Mouse (Mus musculus): ENCODE measurements at regions not wholly inside any gene's neighbourhood (a gene's known extent, or its start where the extent isn't known, plus 50 kb on each side); places are given as distances from the start of the nearest gene placed in this dataset.

- ATAC-seq (ENCODE audit: insufficient number of reproducible peaks, insufficient read depth, low FRiP score, low TSS enrichment), result no peak
- WGBS, result 86% methylated on average over 6 of the region's 6 CpGs
- H3K9me3 ChIP-seq, result no peaks in the 10 kb centered on the region
Measured at GRCm38 (mm10) chr17:3248875-3249274, 77.5 kb upstream of the Tiam2 start.

GRCm38 (mm10) chr17:3249320-3249719 lies 77.1 kb upstream of the Tiam2 start:
- ATAC-seq (ENCODE audit: insufficient number of reproducible peaks, insufficient read depth, low FRiP score, low TSS enrichment), result no peak
- Histone ChIP-seq H3K4me1 (no peaks in the 10 kb centered on the region), H3K27me3 (no peaks in the 10 kb centered on the region), H3K9ac (no peak overlapping the region), H3K4me2 (replicated peaks) (no peak overlapping the region), H3K36me3 (no peaks in the 10 kb centered on the region), H3K4me3 (no peak overlapping the region), H3K9me3 (no peaks in the 10 kb centered on the region), H3K27ac (no peak overlapping the region)
- WGBS, result 83% methylated on average over 7 of the region's 7 CpGs

More at GRCm38 (mm10) chr17:3248875-3249274, 77.5 kb upstream of the Tiam2 start:
- no peaks in the 10 kb centered on the region for H3K27me3 ChIP-seq
- no peaks in the 10 kb centered on the region for H3K36me3 ChIP-seq
- H3K4me3 ChIP-seq, result no peak overlapping the region
- no peak overlapping the region for H3K4me2 ChIP-seq (replicated peaks)
- no peak overlapping the region for H3K27ac ChIP-seq
- no peak overlapping the region for H3K9ac ChIP-seq
- H3K4me1 ChIP-seq, result no peaks in the 10 kb centered on the region

- WGBS, result 82% methylated on average over 4 of the region's 4 CpGs
- no peak for ATAC-seq (ENCODE audit: insufficient number of reproducible peaks, insufficient read depth, low FRiP score, low TSS enrichment)
- H3K27ac ChIP-seq, result no peak overlapping the region
- H3K36me3 ChIP-seq, result no peaks in the 10 kb centered on the region
- H3K4me1 ChIP-seq, result no peaks in the 10 kb centered on the region
- H3K27me3 ChIP-seq, result no peaks in the 10 kb centered on the region
- no peaks in the 10 kb centered on the region for H3K9me3 ChIP-seq
- no peak overlapping the region for H3K4me2 ChIP-seq (replicated peaks)
- H3K4me3 ChIP-seq, result no peak overlapping the region
- no peak overlapping the region for H3K9ac ChIP-seq
Measured at GRCm38 (mm10) chr17:3251176-3251575, 75.2 kb upstream of the Tiam2 start.

- Histone ChIP-seq H3K9ac (no peak overlapping the region), H3K27ac (no peak overlapping the region), H3K4me3 (no peak overlapping the region), H3K9me3 (no peaks in the 10 kb centered on the region), H3K4me1 (no peaks in the 10 kb centered on the region), H3K4me2 (replicated peaks) (no peak overlapping the region), H3K36me3 (no peaks in the 10 kb centered on the region), H3K27me3 (no peaks in the 10 kb centered on the region)
- 95% methylated on average over 5 of the region's 5 CpGs for WGBS
- no peak for ATAC-seq (ENCODE audit: insufficient number of reproducible peaks, insufficient read depth, low FRiP score, low TSS enrichment)
Measured at GRCm38 (mm10) chr17:3251966-3252365, 74.4 kb upstream of the Tiam2 start.

DNA sequence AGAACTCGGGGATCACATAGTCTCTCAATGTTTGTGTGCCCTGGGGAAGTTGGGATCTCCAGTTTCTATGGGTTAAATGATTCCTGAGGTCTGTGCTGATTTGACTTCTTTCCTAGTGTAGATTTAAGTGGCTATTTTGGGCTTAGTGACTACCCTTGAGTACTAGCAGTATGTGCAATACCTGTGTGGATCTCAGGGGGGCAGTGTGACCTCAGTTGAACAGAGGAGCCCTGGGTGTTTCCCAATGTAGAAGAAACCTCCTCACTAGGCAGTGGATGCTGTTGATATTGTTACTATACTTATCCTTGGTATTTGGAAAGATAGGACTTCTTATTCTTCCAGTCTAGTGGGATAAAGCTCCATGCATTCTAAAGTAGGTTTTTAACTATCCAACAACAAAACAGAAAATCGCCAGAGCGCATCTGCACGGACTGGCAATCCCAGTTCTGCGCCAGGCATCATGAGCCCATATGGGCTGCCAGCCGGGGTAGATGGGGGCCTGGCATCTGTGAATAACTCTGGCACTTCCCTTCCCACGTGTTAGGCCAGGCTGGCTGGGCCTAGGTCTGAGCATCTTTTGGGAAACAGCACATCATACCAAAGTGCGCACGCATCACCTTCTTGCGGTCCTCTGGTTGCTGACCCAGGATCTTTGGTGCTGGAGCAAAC lies 72.7 kb upstream of the Tiam2 start:
- H3K36me3 ChIP-seq, result 0 out of 2 replicates have a peak, but pooled peaks cover 2% of the 10 kb centered on the region
- H3K4me1 ChIP-seq, result no peaks in the 10 kb centered on the region
- H3K27me3 ChIP-seq, result no peaks in the 10 kb centered on the region
- peak overlapping the region; percentile 3; the same call in 1 of the 2 replicates for H3K27ac ChIP-seq
- WGBS, result 89% methylated on average over 10 of the region's 10 CpGs
- no peak overlapping the region for H3K4me2 ChIP-seq (replicated peaks)
- H3K9me3 ChIP-seq, result no peaks in the 10 kb centered on the region
- ATAC-seq (ENCODE audit: insufficient number of reproducible peaks, insufficient read depth, low FRiP score, low TSS enrichment), result no peak
- no peak overlapping the region for H3K4me3 ChIP-seq
- no peak overlapping the region for H3K9ac ChIP-seq

GRCm38 (mm10) chr17:3256765-3257164 lies 69.6 kb upstream of the Tiam2 start:
- H3K4me2 ChIP-seq (replicated peaks), result no peak overlapping the region
- H3K4me3 ChIP-seq, result no peak overlapping the region
- no peak for ATAC-seq (ENCODE audit: insufficient number of reproducible peaks, insufficient read depth, low FRiP score, low TSS enrichment)
- no peak overlapping the region for H3K9ac ChIP-seq
- no peak overlapping the region for H3K27ac ChIP-seq
- H3K27me3 ChIP-seq, result no peaks in the 10 kb centered on the region
- 0 out of 2 replicates have a peak, but pooled peaks cover 2% of the 10 kb centered on the region for H3K36me3 ChIP-seq
- WGBS, result 96% methylated on average over 7 of the region's 7 CpGs
- no peaks in the 10 kb centered on the region for H3K4me1 ChIP-seq
- H3K9me3 ChIP-seq, result no peaks in the 10 kb centered on the region

DNA sequence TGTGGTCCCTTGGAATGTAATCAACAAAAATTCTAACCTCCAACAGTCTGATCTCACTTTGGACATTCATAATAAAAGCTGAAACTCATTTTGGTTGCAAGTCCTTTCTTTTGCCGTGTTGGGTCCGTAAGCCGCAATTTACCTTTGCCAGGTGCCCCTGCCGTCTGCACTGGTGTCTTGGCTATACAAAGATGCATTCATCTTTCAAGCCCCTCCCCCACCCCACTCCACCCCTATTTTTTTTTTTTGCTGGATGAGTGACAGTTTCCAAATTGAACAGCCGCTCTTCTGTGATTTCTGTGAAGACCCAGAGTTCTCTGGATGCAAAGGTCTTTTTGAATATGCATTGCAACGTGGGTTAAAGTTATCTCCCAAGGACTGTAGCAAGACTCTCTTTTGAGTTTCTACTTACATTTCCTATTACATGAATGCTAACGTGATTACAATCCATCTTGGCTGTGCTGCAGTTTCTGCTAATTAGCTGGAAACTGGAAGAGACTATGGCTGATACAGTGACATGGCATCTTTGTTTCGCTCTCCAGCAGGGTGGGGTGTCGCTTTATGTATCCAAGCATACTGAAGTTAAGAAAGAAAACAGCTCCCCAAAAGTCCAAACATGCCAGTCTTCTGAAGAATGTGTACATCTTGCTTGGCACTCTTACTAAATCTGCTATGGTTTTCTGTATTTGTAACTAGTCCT lies 67.4 kb upstream of the Tiam2 start:
- no peak overlapping the region for H3K27ac ChIP-seq
- 66% methylated on average over 9 of the region's 9 CpGs for WGBS
- no peak overlapping the region for H3K9ac ChIP-seq
- H3K27me3 ChIP-seq, result no peaks in the 10 kb centered on the region
- H3K4me3 ChIP-seq, result no peak overlapping the region
- ATAC-seq (ENCODE audit: insufficient number of reproducible peaks, insufficient read depth, low FRiP score, low TSS enrichment), result no peak
- H3K36me3 ChIP-seq, result 0 out of 2 replicates have a peak, but pooled peaks cover 2% of the 10 kb centered on the region
- no peaks in the 10 kb centered on the region; the same call in 1 of the 2 replicates for H3K4me1 ChIP-seq
- no peaks in the 10 kb centered on the region for H3K9me3 ChIP-seq
- H3K4me2 ChIP-seq (replicated peaks), result no peak overlapping the region

DNA sequence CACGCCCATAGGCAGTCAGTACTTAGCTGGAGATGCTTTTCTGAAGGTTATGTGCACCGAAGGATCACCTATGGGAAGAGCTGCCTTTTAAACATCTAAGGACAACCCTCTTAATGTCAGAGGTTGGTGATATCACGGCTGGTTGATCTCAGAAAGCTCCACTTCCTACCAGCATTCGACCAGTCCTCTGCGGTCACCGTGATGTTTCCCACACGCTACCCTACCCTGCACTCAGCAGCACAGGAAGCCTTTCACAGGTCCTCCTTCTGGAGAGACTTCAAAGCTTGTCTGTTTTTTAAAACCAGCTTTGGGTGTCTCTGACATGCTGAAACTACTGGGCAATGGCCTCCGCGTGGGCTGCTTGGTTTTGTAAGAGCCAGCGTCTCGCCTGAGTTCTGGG lies 65.6 kb upstream of the Tiam2 start:
- 92% methylated on average over 11 of the region's 11 CpGs for WGBS
- H3K9ac ChIP-seq, result no peak overlapping the region
- no peaks in the 10 kb centered on the region for H3K9me3 ChIP-seq
- no peak overlapping the region for H3K4me3 ChIP-seq
- 0 out of 2 replicates have a peak, but pooled peaks cover 2% of the 10 kb centered on the region for H3K36me3 ChIP-seq
- no peaks in the 10 kb centered on the region; the same call in 1 of the 2 replicates for H3K4me1 ChIP-seq
- H3K4me2 ChIP-seq (replicated peaks), result no peak overlapping the region
- ATAC-seq (ENCODE audit: insufficient number of reproducible peaks, insufficient read depth, low FRiP score, low TSS enrichment), result no peak
- no peak overlapping the region for H3K27ac ChIP-seq
- H3K27me3 ChIP-seq, result no peaks in the 10 kb centered on the region

DNA sequence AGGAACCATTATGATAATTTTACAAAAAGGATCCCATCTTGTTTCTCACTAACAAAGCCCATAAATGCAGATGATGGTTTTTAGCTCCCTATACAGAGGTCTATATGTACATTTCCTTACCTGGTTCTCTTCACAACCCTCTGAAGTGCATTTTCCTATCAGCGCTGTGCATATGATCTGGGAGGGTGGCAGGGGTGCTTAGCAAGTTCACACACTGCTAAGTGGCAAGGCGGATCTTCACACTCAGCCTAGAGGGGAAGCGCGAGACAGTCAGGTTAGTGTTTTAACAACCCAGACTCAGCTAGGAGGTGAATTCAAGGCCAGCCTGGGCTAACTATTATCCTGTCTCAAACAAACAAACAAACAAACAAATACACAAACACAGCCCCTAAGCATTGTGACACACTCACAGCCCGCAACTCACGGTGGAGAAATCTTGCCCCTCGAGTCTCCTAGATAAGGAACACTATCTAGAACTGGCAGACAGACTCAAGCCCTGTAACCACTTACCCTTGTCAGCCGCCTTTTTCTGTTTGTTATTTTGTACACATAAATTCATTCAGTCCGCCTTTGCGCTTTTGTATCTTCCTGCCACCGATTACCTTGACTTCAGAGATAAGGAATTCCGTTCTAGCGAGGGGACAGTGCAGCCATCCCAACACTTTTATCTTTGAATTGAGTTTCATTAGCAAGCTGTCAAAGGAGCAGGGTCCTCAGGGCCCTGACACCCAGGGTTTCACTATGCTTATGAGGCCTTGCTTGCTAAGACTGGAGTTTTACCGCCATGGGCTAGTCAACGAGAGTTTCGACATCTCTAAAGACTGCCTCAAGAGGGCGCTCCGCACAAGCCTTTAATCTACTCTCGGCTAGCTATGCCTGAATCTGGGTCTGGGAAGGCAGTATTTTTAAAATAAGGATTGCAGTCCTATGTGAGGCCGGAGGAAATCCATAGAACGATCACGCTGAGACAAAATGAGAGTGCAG lies 53.0 kb upstream of the Tiam2 start:
- H3K36me3 ChIP-seq, result no peaks in the 10 kb centered on the region
- H3K4me2 ChIP-seq (replicated peaks), result no peak overlapping the region
- H3K27me3 ChIP-seq, result no peaks in the 10 kb centered on the region
- H3K27ac ChIP-seq, result no peak overlapping the region
- WGBS, result 47% methylated on average over 22 of the region's 22 CpGs
- ATAC-seq (ENCODE audit: insufficient number of reproducible peaks, insufficient read depth, low FRiP score, low TSS enrichment), result no peak
- peaks cover 17% of the 10 kb centered on the region for H3K4me1 ChIP-seq
- H3K4me3 ChIP-seq, result no peak overlapping the region
- H3K9ac ChIP-seq, result no peak overlapping the region
- no peaks in the 10 kb centered on the region for H3K9me3 ChIP-seq

- Histone ChIP-seq H3K9me3 (no peaks in the 10 kb centered on the region), H3K4me1 (peaks cover 21% of the 10 kb centered on the region), H3K4me2 (replicated peaks) (no peak overlapping the region), H3K4me3 (no peak overlapping the region), H3K9ac (no peak overlapping the region), H3K27me3 (no peaks in the 10 kb centered on the region), H3K27ac (peak overlapping the region; percentile 64), H3K36me3 (no peaks in the 10 kb centered on the region)
- WGBS, result 9% methylated on average over 14 of the region's 14 CpGs
- ATAC-seq (ENCODE audit: insufficient number of reproducible peaks, insufficient read depth, low FRiP score, low TSS enrichment), result 0 out of 2 replicates have a peak, but pooled peaks have one; percentile 23
Measured at GRCm38 (mm10) chr17:3274449-3275285, 51.7 kb upstream of the Tiam2 start.
